Mouse (Mus musculus): Measurements from ENCODE around the gene Fry.

GRCm38 (mm10) chr5:150272173-150272572, 153.7 kb downstream of the Fry start:
- no peak for TF ChIP-seq CTCF (IDR thresholded peaks at IDR 0.05; ENCODE audit: low read depth, low read length)
- TF ChIP-seq POLR2A (IDR thresholded peaks at IDR 0.05; ENCODE audit: borderline replicate concordance, low read depth, low read length) = no peak

Measured in bone marrow macrophage, adult 2 months (primary cell).